Mouse (Mus musculus) adrenal gland, postnatal 10 days (tissue): ENCODE measurements at regions not wholly inside any gene's neighbourhood (a gene's known extent, or its start where the extent isn't known, plus 50 kb on each side); places are given as distances from the start of the nearest gene placed in this dataset.

Experiments used
- DNase-seq: peaks from one replicate; pipeline ENCODE4 v3.0.0; 2021; ENCODE audit warnings: mixed read lengths

GRCm38 (mm10) chr1:182690323-182690722 lies 58.7 kb downstream of the Ccdc185 start:
- DNase-seq: no peak

- no peak for DNase-seq
Measured at GRCm38 (mm10) chr1:182689741-182690140, 59.2 kb downstream of the Ccdc185 start.

- no peak for DNase-seq
Measured at GRCm38 (mm10) chr1:182687146-182687545, 61.8 kb downstream of the Ccdc185 start.

DNA sequence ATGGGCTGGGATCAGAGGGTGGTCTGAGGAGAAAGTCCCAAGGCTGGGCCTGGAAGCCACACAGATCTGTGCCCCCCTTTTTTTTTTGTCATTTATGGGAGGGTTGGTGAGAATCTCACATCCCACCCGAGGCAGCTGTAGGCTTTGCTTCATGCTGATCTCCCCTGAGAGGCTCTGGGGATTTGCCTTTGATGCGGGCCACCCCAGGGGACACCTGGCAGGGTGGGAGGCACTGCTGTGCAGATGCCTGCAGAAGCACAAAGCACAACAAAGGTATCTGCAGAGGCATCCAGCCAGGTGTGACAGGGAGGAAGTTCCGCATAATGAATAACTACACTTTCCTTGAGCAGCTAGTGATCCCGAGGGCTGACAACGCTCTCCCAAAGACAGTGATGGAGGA lies 62.7 kb downstream of the Ccdc185 start:
- DNase-seq: no peak

- peak; percentile 59 for DNase-seq
Measured at GRCm38 (mm10) chr1:182682591-182683252, 66.3 kb downstream of the Ccdc185 start.
